Comparison of ENCODE assay signal across 29 mouse cellular contexts in the genomic region with DNA sequence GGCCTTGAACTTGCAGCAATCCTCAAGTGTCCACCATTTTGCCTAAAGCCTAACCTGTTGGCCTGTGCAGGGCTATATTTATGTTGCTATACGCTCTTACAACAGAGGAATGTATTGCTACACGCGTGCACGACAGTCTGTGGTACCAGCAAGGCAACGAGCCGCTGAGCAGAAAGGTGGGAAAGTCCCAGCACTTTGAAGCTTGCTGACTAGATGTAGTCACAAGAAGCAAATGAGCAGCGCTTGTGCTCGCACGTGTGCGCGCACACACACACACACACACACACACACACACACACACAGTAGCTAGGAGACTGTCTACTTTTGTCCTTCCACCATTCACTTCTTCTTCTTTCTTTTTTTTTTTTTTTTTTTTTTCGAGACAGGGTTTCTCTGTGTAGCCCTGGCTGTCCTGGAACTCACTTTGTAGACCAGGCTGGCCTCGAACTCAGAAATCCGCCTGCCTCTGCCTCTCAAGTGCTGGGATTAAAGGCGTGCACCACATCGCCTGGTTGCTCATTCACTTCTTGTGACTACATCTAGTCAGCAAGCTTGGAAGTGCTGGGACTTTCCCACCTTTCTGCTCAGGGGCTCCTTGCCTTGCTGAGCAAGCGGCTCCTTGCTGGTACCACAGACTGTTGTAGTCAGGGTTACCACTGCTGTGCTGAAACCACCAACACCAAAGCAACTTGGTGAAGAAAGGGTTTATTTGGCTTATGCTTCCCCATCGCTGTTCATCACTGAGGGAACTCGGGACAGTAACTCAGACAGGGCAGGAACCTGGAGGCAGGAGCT. TPM values are rescaled to one million over a fixed set of nuclear protein-coding genes. Genes with fewer than 3 reads are reported as not detected.
"Had no signal": no experiment of that assay in that cellular context is flagged by ENCODE, and none has a peak within 500 bp of the region (broad histone marks: within the 10 kb centered on the region; RNA-seq: fewer than 3 reads in every experiment).

No protein-coding gene starts in this region.

- ATAC-seq: hindbrain, embryonic 16.5 days; intestine, embryonic 15.5 days; liver, embryonic 12.5 days had no signal

- DNase-seq: gastrocnemius, adult 2 months; gastrocnemius, postnatal 10 days; gastrocnemius, postnatal 25 days; heart, adult 18-20 months; heart, postnatal 10 days; heart, postnatal 4 days; kidney, adult 11 months; kidney, adult 2 months; kidney, adult 9 months; kidney, postnatal 14 days; kidney, postnatal 36 days had no signal

RNA-seq across cellular contexts. Expression of a gene that starts 25.5 kb away (rescaled TPM):
- total RNA-seq: gastrocnemius, adult 2 months; gastrocnemius, postnatal 10 days; gastrocnemius, postnatal 25 days; gastrocnemius, postnatal 4 days; granulocyte monocyte progenitor cell, adult 5-6 weeks; heart, adult 18-20 months; heart, adult 8-10 months; heart, postnatal 10 days; heart, postnatal 25 days; heart, postnatal 4 days; liver, adult 2 months had no signal
- polyA plus RNA-seq: heart, embryonic 10.5 days; heart, embryonic 12.5 days; heart, embryonic 14.5 days; hindbrain, embryonic 10.5 days; hindbrain, embryonic 12.5 days; hindbrain, embryonic 16.5 days; kidney, adult 2 months; kidney, postnatal 0 days; limb, embryonic 11.5 days; limb, embryonic 13.5 days; limb, embryonic 15.5 days; liver, adult 2 months; liver, embryonic 12.5 days; liver, embryonic 14.5 days had no signal

RNA-seq across cellular contexts. Expression of a gene that starts 46.6 kb away (rescaled TPM):
- total RNA-seq: granulocyte monocyte progenitor cell, adult 5-6 weeks had no signal
